Mouse (Mus musculus): ENCODE results near the gene Stx18.

Stx18 gene

DNA sequence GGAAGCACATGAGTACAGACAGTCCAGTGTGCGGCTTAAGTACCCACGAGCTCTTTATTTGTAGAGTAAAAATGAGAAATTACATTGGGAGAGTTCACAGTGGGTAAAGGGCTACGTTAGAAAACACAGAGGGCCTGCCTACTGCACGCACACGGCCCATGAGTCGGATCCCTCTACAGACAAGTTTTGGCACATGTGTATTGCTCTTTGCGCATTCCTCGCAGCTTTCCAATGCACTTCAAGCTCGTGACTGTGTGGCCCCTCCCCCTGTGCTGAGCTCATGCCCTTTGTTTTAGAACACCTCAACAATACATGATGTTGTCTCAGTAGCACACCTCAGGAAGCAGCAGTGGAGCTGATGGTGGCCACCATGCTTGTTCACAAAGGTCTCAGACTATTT, 98.6 kb downstream of the Stx18 start:
- no peak for DNase-seq

DNA sequence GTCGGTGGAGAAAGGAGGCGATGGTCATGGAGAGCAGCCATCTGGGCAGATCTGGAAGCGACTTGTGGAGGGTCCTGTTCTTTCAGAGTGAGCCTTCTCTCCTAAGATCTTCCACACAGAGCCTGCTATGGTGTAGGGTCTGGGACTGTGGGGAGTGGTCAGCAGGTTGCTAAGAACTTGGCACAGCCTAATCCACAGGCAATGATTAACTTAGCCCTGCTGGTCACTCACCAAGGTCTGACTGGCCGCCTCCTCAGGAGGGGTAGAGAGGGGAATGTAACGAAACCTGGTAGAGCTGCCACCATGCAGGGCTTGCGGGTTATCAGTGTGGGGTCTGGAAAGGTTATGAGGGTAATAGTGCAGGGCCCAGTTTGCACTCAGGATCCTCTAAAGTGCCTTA, 102.4 kb downstream of the Stx18 start:
- DNase-seq: no peak

DNA sequence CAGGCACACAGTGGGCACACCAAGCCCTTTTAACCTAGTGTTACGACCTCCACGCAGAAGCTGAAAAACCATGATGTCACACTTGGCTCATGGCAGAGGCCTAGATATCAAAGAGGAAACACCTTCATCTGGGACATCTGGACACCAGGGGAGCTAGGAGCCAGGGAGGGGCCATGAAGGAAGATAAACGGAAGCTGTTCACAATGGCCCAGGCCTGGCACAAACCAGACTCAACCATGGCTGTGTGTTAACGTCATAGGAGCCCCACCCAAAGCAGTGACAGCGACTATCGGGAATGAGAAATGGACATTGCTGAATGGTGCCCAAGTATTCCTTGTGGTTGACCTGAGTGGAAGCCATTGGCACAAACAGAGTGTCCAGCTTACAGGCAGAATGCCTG, 108.0 kb downstream of the Stx18 start:
- no peak for DNase-seq

DNA sequence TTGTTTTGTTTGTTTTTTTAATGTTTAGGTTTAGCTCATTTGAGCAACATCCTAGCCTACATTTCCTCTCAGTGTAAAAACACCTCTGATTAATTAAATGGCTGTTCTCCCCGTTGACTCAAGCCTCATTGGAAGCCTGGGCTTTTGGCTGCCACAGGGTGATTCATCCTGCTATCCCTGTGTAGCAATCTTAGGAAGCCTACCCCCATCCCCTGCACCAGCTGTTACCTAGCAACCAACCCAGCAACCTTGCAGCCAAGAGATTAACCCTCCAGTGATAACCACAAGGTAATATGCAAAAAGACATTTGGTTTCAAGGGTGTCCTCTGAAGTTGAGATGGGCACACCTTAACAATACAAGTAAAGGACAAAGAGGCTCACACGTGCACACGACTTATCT, 112.7 kb downstream of the Stx18 start:
- no peak for DNase-seq

DNA sequence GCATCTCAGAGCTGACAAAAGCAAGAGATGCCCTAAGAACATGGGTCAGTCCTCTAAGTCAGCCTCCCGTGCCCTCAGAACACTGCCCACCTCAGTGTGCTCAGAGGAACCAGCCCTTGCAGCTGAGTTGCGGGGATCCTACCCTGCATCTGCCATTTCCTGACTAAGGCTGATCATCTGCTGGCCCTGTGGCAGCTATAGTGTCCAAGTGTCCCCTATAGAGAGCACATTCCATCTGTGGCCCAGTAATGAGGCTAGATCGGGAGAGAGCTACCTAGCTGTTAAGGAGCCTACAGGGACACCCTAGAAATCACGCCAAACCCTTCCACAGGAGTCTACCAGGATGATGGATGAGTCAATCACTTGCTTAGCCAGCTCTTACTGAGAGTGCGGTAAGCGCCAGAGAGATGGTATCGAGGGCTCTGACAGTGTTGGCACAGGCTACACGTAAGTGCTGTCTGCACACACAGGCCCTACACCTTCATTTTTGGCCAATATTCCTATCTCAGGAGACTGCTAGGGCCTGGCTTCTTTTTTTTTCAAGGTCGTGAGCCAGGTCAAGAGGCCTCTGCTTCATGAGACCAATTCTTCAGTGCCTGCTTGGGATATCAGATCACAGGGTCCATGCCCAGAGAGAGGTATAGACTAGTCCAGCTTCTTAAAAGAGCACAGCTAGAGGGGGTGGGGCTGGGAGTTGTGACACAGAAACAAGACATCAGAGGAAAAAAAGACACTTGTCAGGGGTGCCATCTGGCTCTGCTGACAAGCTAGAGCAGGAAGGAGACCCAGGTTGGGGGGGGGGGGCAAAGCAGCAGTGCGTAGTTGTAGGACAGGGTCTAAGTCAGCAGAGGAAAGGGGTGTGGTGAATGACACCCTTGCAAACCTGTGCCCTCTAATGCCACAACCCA, 113.9 kb downstream of the Stx18 start:
- no peak for DNase-seq

DNA sequence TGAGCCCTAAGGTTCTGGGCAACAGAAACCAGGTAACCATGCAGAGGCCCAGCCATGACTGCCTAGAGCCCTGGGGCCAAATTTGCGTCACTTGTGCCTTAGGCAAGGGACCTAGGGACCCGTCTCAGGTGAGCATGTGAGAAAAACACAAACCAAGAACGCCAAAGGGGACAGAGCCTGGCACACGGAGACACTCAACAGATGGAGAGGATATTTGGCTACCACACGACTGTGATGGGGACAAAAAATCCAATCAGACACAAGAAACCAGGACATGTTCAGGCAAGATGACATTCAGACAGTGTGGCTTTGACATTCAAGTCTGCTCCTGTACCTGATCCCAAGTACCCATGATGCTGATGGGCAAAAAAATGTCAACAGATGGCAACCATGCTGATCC, 115.1 kb downstream of the Stx18 start:
- DNase-seq: no peak

DNA sequence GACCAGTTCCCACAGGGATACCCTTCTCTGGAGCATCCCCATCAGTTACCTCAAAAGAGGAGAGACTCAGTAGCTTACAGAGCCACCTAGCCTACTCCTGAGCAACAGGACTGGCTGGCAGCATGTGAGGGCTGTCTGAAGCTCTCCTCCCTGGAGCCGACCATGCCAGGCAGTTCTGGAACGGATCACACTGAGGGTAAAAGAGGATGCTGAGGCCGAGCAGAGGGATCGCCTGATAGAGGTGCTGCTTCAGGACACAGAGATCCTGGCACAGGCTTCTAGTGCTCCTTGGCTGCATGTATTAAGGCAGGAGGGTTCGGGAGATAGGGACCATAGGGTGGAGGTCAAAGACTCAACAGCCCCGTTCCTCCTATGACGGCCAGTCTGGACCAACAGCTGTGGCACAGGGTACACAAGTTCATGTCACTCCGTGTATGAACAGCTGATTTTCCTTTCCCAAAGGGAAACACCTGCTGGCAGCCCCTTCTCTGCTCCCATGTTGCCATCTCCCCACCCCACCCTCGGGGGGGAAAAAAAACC, 119.0 kb downstream of the Stx18 start:
- DNase-seq: no peak

DNA sequence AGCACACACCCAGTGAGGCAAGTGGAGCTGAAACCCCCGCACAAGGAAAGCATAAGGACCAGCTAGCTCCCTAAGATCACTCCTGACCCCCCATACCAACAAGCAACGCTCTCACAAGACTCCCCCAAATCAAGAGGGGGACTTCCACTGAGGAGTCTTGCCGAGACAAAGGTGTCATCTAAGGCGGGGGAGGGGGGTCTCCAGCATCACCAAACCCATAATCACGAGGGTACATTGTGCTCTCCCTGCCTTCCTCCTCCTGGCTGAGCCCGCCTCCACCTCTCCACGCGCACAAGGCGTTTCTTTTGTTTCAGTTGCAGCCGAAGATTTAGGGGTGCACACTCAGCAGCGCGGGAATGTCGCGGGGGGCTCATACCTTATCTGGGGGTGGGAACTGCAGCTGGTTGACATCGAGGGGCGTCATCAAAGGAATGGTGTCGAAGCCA, 120.0 kb downstream of the Stx18 start:
- no peak for DNase-seq

DNA sequence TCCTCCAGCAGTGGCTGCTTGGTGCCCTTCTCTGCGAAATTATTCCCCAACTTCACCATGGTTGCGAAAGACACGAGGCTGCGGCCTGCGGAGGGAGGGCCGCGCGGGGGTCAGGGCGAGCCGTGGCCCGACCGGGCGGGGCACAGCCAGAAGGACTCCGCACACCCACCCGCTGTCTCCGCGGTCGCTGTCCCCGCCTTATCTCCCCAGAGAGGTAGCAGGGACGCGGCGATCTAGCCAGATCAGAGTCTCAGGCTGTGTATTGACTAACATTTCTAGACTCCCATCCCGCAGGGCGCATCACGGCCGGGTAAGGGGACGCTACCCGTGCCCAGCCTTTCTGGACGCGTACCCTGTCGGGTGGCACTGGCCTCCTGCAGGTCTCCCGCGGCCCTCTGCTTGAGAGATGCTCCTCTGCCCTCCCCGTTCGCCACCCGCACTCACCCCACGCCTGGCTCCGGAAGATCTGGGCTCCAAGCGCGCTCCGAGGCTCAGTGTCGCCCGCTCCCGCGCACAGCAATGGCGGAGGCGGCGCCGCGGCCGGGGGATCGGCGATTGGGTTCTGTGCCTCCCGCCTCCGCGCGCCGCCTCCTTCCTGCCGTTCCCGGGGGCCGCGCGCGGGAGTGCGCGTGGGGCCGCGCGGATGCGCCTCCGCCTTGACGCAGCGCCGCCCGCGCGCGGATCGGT, 120.5 kb downstream of the Stx18 start:
- peak; percentile 9 to 21 for DNase-seq

DNA sequence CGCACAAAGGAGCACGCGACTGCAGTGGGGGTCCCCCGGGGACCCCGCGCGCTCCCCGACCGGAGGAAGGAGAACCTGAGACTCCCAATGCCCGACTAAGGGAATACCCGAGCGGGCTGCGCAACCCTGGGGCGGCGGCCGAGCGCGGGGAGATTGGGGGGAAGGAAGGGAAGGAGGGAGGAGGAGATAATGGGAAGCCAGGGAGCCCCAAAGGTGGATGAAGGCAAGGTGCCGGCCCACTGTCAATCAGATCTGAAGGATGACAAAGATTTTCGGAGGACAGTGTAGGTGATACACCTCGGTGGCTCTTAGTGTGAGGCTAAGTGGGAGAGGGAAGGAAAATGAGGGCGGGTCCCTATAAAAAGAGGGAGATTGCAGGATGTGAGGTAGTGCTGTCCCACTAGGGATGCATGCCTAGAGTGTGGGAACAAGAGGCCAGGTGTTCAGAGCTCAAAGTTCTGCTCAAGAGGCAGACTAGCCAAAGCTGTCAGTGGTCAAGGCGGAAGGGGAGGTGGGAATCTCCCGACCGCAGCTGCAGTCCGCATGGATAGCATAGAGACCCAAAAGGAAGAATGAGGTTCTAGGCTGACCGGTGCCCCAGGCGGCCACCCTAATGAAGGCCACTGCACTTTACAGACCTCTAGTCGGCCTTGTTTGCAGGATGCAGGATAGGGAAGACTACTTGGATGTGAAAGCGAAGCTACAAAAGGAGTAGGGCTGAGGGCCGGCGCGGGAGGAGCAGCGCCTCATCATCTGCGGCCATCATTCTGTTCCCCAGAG, 121.3 kb downstream of the Stx18 start, which contains the start of gene Nsg1:
Gene Nsg1, minus strand, starts transcription at position 274 of the 780 bp plus-strand sequence.
- DNase-seq: no peak

DNA sequence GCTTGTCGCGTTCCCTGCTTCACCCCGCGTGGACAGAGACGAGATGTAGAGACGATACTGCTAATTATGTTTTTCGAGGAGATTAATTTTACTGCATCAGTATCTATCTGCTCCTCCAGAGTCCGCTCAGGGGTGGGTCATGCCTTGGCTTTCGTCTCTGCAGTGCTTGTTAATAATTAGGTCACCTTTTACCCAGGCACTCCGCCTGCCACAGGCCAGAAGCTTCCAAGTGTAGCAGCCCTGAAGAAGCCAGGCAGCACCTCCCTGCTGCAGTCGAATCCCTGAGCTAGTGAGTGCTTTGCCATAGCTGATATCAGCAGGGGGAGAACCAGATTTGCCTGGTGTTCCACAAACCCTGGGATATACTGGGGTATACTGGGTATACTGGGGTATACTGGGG, 130.0 kb downstream of the Stx18 start:
- DNase-seq: no peak

DNA sequence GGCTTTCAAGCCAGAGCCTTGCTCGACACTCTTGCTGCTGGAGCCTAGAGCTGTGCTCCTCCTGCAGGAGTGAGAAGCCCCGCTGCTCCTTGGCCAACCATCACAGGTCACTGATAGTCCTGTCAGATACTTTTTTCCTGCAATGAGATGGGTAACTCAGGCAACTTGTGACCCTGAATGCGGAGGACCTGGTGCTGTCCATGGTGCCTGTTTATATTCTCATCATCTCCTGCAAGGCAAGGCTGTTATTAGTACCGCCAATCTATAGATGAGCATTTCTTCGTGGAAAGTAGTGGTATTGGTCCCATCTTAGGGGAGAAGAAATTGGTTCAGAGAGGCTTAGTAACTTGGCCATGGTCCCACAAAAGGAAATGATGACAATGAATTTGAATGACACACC, 135.2 kb downstream of the Stx18 start:
- DNase-seq: no peak

DNA sequence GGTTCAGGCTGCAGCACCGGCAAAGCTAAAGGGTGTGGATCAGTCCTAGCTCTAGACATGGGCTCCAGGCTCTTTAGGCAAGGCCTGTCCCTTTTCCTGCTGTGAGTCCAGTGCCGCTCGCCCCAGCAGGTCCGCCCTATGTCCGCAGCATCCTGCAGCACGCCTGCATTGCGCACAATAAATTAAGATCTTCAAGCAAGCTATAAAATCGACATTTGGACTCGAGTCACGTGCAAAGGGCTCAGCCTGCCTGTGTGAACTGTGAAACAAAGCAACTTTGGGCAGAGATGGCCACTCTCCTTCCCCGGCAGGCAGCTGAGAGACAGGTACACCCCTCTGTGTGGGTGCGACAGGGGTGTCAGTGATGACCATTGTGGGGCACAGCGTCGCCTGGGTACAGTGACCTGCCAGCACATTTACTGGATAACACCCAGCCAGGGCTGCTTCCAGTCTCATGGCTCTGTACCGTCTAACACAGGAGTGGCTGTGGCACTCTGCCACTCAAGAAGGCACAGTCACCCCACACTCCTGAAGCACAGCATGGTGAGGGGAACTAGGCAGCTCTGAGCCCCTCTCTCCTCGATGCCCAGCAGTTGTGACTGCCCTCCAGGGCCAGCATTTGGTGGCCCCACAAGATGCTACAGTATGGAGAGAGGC, 135.8 kb downstream of the Stx18 start:
- DNase-seq: no peak

DNA sequence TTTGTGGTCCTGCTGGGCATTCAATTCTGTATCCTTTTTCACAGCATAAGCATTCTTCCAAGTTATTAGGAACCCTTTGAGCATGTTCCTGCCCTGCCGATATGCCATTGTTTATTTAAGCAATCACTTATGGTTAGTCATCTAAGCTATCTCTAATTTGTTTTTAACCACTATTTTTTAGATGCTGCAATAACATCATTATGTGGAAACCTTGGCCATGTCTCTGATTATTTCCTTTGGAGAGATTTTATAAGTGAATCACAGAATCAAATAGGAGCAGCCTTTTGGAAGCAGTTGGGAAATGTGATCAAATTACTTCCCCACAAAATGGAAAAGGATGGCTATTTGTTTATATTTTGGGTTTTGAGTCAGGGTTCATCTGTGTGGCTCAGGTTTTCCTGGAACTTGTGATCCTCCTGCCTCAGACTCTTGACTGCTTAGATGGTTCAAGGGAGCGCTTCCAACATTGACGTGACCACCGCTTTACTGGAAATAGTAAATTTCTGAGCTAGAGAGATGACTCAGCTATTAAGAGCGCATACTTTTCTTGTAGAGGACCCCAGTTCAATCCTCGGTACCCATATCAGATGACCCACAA, 146.2 kb downstream of the Stx18 start:
- DNase-seq: no peak

DNA sequence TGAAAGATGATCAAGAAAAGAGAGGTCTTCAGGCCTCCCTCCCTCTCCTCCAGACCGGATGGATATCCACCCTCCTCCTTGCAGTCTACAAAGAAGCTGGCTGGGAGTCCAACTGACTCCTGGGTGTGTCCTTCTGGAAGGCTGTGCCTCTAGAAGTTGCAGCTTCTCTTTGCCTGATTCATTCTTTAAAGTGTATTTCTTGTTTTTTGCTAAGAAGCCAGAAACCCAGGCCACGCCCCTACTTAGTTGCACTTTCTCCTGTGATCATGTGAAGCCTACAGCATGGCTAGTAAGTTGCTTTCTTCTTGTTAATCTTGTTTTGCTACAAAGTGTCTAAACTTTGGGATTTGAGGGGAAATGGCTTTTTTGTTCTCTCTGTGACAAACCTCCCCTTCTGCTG, 148.5 kb downstream of the Stx18 start:
- no peak for DNase-seq
